Mouse (Mus musculus): ENCODE results near the gene Zfpm1.
A peak's percentile ranks its signal among the peaks of the same experiment; 100 is the strongest.

Gene Zfpm1

GRCm38 (mm10) chr8:122329072-122329471 is 47.1 kb downstream of the Zfpm1 start:
- DNase-seq: no peak

DNA sequence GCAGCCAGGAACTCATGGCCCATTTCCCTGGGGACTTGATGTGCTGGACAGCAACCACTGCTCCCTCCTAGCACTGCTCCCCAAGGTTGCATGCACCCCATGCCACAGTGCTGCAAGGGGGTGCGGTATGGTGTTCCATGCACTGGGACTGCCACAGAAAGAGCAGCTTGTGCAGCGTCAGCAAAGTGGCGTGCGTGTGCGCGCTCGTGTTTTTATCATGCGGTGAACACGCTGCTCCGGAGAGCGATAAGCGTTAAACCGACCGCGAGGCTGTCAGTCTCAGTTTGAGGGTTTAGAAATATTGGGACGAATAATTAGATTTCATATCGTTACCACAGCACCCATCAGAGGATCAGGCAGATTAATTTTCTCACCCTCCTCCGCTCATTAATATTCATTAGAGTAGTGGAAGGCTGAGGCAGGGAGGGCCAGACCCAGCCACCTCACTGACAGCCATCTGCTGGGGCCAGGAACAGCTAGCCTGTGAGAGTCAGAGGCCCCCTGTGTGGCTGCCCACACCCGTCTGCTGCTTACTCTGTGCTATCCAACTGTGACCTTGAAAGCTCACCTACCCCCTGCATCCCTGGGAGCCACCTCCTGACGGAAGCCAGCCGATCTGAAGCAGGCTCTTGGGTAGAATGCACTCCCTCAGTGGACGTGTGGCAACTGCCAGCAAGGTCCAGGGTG is 47.8 kb downstream of the Zfpm1 start:
- DNase-seq: no peak

DNA sequence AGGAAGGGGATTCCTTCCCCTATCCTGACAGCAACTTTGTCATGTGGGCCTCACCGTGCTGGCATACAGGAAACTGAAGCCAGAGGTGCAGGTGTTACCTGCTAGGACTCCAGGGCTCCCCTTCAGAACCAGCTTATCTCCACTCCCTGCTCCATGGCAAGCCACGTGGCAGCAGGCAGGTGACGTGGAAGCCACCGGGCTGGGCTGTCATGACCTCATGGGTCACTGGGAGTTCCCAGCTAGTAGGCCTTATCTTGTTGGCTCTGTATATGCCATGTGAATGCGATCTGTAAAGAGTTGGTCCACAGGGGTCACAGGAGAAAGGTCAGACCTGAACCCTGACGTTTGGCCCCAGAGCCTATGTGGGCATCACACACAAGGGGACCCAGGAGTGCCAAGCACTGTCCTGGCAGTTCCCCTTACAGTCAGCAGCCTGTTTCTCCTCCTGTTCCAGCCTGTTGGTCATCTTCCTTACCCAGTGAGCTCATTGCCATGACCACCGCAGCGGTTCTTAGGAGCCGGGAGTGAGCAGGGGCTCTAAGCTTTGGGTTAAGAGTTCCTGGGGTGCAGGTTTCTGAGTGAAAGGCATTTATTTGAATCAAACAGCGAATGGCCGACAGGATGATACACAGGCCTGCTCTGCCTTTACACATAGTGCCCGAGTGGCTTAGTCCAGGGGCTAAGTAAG is 48.6 kb downstream of the Zfpm1 start:
- no peak for DNase-seq

GRCm38 (mm10) chr8:122331134-122331523 is 49.2 kb downstream of the Zfpm1 start:
- no peak for DNase-seq

DNA sequence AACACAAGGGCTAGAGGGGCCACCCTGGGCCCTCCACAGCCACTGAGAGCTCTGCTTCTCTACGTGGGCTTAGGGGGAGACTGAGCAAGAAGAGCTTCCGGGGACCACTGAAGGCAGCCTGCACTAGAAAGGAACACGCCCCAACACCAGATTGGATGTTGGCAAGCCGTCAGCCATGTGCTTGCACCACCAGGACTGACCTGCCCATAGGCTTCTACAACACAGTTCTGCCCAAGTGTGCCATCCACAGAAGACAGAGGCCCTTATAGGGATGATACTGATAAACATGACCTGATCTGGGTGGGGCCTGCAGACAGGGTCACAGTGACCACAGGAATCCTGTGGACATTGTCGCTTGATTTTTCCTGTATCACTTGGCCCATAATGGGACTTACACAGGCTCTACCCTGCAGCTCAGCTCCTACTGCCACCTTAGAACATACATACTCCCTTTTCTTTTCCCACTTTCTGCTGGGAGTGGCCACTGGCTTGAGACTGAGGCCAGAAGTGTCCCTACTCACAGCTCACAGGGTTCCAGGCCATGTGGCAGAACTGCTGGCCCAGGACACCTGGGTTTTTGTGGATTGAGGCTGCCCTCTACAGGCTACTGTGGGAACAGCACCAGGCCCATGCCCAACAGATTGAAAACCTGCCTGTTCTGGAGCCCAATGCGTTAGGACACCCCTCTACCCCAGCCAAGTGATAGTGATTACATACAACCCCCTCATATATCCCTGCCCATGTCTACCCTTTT is 51.0 kb downstream of the Zfpm1 start:
- DNase-seq: peak; percentile 89 to 91

DNA sequence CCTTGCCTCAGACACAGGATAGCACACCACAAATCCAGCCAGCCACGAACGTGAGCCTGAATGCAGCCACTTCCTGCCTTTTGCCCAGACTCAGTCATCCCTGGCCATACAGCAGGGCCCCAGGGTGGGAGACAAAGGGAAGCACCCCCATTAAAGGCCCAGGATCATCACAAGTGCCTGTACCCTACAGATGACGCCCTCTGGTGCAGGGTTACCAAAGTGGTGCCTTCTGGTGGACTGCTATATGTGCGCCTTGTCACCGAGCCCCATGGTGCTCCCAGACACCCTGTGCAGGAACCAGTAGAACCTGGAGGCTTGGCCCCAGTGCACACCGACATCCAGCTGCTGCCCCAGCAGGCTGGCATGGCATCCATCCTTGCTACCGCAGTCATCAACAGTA is 51.6 kb downstream of the Zfpm1 start:
- no peak for DNase-seq

- no peak for DNase-seq
These were observed 53.0 kb downstream of the Zfpm1 start for GRCm38 (mm10) chr8:122334791-122335490.

DNA sequence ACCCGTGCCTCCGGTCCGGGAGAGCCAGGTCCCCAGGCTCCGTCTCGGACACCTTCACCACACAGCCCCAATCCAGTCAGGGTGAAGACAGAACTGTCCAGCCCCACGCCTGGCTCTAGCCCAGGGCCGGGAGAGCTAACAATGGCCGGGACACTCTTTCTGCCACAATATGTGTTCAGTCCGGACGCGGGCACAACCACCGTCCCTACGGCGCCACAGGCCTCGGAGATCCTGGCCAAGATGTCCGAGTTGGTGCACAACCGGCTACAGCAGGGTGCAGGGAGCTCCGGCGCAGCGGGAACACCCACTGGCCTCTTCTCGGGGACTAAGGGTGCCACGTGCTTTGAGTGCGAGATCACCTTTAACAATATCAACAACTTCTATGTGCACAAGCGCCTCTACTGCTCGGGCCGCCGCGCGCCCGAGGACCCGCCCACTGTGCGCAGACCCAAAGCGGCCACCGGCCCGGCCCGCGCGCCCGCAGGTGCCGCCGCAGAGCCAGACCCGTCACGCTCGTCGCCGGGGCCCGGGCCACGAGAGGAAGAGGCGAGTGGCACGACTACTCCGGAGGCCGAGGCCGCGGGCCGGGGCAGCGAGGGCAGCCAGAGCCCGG is 53.8 kb downstream of the Zfpm1 start:
- peak in 1 of 2 experiments; percentile 20 for DNase-seq

- peak; percentile 26 to 42 for DNase-seq
These were observed 54.4 kb downstream of the Zfpm1 start for GRCm38 (mm10) chr8:122336251-122336910.

DNA sequence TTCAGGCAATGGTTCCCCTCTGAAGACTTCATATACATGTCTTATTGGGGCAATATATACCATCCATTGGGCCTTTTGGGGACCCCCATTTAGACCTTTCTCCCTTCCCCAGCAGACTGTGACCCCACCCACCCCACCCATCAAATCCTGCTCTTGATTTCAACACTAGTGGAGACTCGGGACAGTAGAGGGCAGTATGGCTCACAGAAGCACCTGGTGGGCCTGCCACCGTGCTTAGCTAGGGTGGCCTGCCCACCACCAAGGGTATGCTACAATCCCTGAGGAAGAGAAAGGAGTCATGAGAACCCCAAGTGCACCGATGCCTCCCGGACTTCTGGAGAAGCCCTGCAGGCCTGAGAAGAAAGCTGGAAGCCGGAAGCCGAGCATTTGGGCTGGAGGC is 56.9 kb downstream of the Zfpm1 start:
- DNase-seq: no peak

DNA sequence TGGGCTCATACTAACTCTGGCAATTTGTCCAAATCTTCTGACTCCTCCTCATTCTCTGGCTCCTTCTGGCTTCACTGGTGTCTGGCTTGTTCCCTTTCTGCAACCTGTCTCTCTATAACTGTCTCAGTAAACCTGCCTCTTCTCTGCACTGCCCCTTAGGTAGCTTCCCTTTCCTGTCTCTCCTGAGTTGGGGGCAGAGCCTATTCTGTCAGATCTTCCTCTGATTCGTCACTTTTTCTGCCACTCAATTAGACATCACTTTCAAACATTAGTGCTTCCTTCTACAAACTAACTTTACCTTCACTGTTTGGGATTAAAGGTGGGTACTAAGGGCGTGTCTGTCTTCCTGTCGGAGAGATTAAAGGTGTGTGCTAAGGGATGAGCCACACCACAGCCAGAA is 58.8 kb downstream of the Zfpm1 start:
- no peak for DNase-seq

- DNase-seq: no peak
These were observed 59.8 kb downstream of the Zfpm1 start for GRCm38 (mm10) chr8:122341790-122342189.

DNA sequence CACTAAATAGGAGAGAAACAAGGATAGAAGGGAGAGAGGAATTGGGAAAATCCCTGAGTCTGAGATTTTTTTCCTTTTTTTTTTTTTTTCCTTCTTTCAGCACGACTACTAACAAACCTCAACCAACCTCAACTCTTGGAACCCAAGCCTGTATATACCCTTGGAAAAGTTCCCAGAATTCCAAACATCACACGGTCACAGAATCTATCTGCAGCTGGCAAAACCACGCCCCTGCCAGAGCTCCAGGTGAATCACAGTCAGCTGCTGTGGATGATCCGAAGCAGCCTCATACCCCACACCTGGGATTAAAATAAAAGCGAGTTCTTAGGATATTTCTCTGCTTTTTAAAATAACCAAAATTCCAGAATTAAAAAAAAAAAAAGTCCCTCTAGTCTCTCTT is 60.4 kb downstream of the Zfpm1 start:
- no peak for DNase-seq

GRCm38 (mm10) chr8:122342806-122343209 is 60.9 kb downstream of the Zfpm1 start:
- no peak for DNase-seq

GRCm38 (mm10) chr8:122343341-122343740 is 61.4 kb downstream of the Zfpm1 start:
- DNase-seq: peak in 1 of 2 experiments; percentile 42

- DNase-seq: peak in 1 of 2 experiments; percentile 60
These were observed 61.8 kb downstream of the Zfpm1 start for GRCm38 (mm10) chr8:122343758-122344157.

- DNase-seq: peak in 1 of 2 experiments; percentile 23
These were observed 62.3 kb downstream of the Zfpm1 start for GRCm38 (mm10) chr8:122344219-122344618.

DNA sequence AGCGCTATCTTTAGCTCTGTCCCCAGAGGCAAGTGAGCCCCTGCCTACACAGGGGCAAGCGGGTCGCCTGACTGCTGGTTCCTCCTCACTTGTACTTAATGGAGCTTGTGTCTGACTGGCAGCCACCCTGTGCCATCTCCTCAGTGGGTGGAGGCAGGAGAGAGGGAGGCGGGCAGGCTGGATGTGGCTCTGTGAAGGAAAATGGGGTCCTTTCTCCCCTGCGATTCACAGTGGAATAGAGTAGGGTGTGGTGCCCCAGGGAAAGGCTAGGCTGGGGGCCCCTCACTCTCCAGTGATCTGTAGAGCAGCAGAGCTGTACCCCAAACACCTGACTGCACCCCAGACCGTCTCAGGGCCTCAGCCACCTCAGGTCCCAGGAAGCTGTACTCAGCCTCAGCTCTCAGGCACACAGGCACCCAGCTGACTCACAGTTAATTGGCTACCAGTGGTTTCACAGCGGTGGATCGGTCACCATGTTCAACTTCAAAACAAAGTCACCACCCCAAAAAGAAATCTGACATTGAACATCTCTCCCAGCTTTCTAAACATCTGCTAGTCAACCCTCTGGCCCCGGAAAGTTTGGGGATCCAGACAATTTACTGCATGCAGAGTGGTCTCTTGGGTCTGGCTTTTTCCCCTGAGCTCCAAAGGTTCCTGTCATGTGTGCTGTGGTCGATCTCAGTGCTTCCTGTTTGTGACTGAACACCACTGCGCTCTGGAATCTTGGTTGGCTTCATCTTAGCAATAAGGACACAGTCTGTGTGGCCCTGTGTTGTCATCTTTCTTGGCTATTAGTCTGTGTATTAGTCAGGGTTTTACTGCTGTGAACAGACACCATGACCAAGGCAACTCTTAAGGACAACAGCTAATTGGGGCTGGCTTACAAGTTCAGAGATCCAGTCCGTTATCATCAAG is 63.5 kb downstream of the Zfpm1 start:
- DNase-seq: no peak

GRCm38 (mm10) chr8:122347811-122348552 is 66.0 kb downstream of the Zfpm1 start:
- peak; percentile 89 to 91 for DNase-seq
